Comparison of ENCODE assay signal across 8 mouse cellular contexts in the genomic region with DNA sequence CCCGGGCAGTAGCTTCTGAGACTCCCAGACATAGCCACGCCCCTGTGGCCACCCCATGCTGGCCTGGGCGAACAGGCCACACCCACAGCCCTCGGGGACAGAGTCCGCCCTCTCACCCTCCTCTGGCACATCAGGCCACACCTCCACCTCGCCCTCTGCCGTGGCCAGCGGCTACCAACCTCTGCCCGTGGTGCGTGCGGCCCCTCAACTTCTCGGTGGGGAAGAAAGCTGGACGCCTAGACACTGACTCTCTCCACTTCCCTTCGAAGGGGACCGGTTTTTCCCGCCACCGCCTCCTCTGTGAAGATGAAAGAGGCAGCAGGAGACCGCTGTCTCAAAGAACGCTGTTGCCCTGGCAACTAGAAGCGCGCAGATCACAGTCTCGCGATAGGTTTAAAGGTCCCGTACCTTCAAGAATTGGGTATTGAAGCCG. TPM values are rescaled to one million over a fixed set of nuclear protein-coding genes. Genes with fewer than 3 reads are reported as not detected.
A peak's percentile ranks its signal among the peaks of the same experiment; 100 is the strongest.
DNase-seq lines count a peak whose midpoint lies in the region; ATAC-seq and TF ChIP-seq lines count a peak whose summit lies in the region.

A gene (minus strand): TSS at position 346 of the 433 bp plus-strand sequence.

- peak; percentile 68 to 69 for DNase-seq in urinary bladder, adult 18-20 months (ENCODE audit: low spot score in 2 of 2)
- no peak for DNase-seq in urinary bladder, postnatal 10 days (ENCODE audit: low spot score)
- DNase-seq in fibroblast of lung, adult 2 months (ENCODE audit: low read depth): peak; percentile 62
- peak; percentile 90 for DNase-seq in kidney, postnatal 10 days
- DNase-seq in liver, embryonic 14.5 days (ENCODE audit: low read depth in 3 of 3, low spot score in 3 of 3): peak; percentile 47 to 55 (median 54)
- peak; percentile 85 for DNase-seq in neural tube, embryonic 10.5 days (ENCODE audit: extremely low spot score, low spot score)

- H3K4me2 ChIP-seq in heart, embryonic 14.5 days (ENCODE audit: low read length): peak within 1 kb of the TSS; percentile 74
- peak within 1 kb of the TSS; percentile 56 for H3K4me2 ChIP-seq in liver, embryonic 14.5 days (ENCODE audit: low read depth)
- H3K4me2 ChIP-seq in stomach, embryonic 15.5 days: peak within 1 kb of the TSS; percentile 74

- H3K9ac ChIP-seq in heart, embryonic 14.5 days (ENCODE audit: low read length): peak within 1 kb of the TSS; percentile 38; the same call in 1 of the 2 replicates
- H3K9ac ChIP-seq in liver, embryonic 14.5 days (replicated peaks): no peak within 1 kb of the TSS
- H3K9ac ChIP-seq in stomach, embryonic 15.5 days: no peak within 1 kb of the TSS

- no peaks in the 10 kb centered on the region for H3K9me3 ChIP-seq in heart, embryonic 14.5 days (ENCODE audit: control insufficient read depth, low read length)
- no peaks in the 10 kb centered on the region for H3K9me3 ChIP-seq in liver, embryonic 14.5 days (ENCODE audit: control insufficient read depth, low read length)
- H3K9me3 ChIP-seq in stomach, embryonic 15.5 days: no peaks in the 10 kb centered on the region

- H3K4me3 ChIP-seq in heart, embryonic 14.5 days (ENCODE audit: control insufficient read depth in 1 of 2, insufficient read depth in 1 of 2, low read depth in 1 of 2, low read length in 2 of 2): peak within 1 kb of the TSS; percentile 45 to 49
- H3K4me3 ChIP-seq in liver, embryonic 14.5 days (ENCODE audit: insufficient read depth in 1 of 2, low read depth in 2 of 2, low read length in 2 of 2): peak within 1 kb of the TSS; percentile 41 to 42
- peak within 1 kb of the TSS; percentile 47 for H3K4me3 ChIP-seq in stomach, embryonic 15.5 days (replicated peaks)

- H3K4me1 ChIP-seq in heart, embryonic 14.5 days (ENCODE audit: control insufficient read depth in 2 of 2, insufficient read depth in 2 of 2, low read length in 2 of 2): peaks cover 0 to 5% of the 10 kb centered on the region in 2 experiments; a peak in 1 of 4 replicates
- no peaks in the 10 kb centered on the region for H3K4me1 ChIP-seq in liver, embryonic 14.5 days (replicated peaks; ENCODE audit: control insufficient read depth in 2 of 2, insufficient read depth in 2 of 2, low read length in 1 of 2)
- H3K4me1 ChIP-seq in stomach, embryonic 15.5 days: peaks cover 3% of the 10 kb centered on the region; the same call in 1 of the 2 replicates

- WGBS in heart, embryonic 14.5 days: 1% methylated on average over 25 of the region's 25 CpGs
- WGBS in liver, embryonic 14.5 days (ENCODE audit: insufficient replicate concordance): 2% methylated on average over 25 of the region's 25 CpGs
- 2% methylated on average over 25 of the region's 25 CpGs for WGBS in stomach, embryonic 15.5 days

- ATAC-seq in heart, embryonic 14.5 days (ENCODE audit: insufficient number of reproducible peaks, insufficient read depth, low FRiP score, low read depth): peak; percentile 91
- ATAC-seq in liver, embryonic 14.5 days (ENCODE audit: insufficient read depth): peak; percentile 93
- peak; percentile 94 for ATAC-seq in stomach, embryonic 15.5 days (ENCODE audit: insufficient read depth, low FRiP score, low read depth)

- TF ChIP-seq CTCF in liver, embryonic 14.5 days (IDR thresholded peaks at IDR 0.05; ENCODE audit: low read depth): no peak

- H3K27ac ChIP-seq in heart, embryonic 14.5 days (replicated peaks in 1 of 2; ENCODE audit: control insufficient read depth in 1 of 2, insufficient read depth in 1 of 2, low read depth in 2 of 2, low read length in 2 of 2): no peak within 1 kb of the TSS
- H3K27ac ChIP-seq in liver, embryonic 14.5 days: no peak within 1 kb of the TSS
- H3K27ac ChIP-seq in stomach, embryonic 15.5 days: no peak within 1 kb of the TSS

- H3K36me3 ChIP-seq in heart, embryonic 14.5 days (ENCODE audit: control insufficient read depth, insufficient read depth, low read length): no peaks in the 10 kb centered on the region
- no peaks in the 10 kb centered on the region for H3K36me3 ChIP-seq in liver, embryonic 14.5 days (replicated peaks; ENCODE audit: control insufficient read depth, insufficient read depth, low read depth)
- H3K36me3 ChIP-seq in stomach, embryonic 15.5 days: no peaks in the 10 kb centered on the region

- TF ChIP-seq EP300 in liver, embryonic 14.5 days (IDR thresholded peaks at IDR 0.05; ENCODE audit: low read depth): no peak

- no peaks in the 10 kb centered on the region; the same call in 1 of the 2 replicates for H3K27me3 ChIP-seq in heart, embryonic 14.5 days (ENCODE audit: control insufficient read depth, insufficient read depth, low read length)
- no peaks in the 10 kb centered on the region for H3K27me3 ChIP-seq in liver, embryonic 14.5 days (ENCODE audit: control insufficient read depth, insufficient read depth, low read length)
- H3K27me3 ChIP-seq in stomach, embryonic 15.5 days (replicated peaks): no peaks in the 10 kb centered on the region

RNA-seq across cellular contexts. Expression of the gene that starts here (rescaled TPM):
- 0.12 and 0.42 TPM in 2 replicates for polyA plus RNA-seq in heart, embryonic 14.5 days (2014; fragmentation: Nextera tagmentation; extraction: Ambion mirVana)
- polyA plus RNA-seq in liver, embryonic 14.5 days (2012; rRNA removed): 0.08 and 0.09 TPM in 2 replicates
- polyA plus RNA-seq in liver, embryonic 14.5 days (2014; fragmentation: Nextera tagmentation; extraction: Ambion mirVana): 0.06 and 0.14 TPM in 2 replicates
- 0.27 TPM in 2 replicates for polyA plus RNA-seq in stomach, embryonic 15.5 days (2015; fragmentation: Nextera tagmentation; extraction: Ambion mirVana)

Comparison
In these comparisons a context has a peak if more than half of its experiments do, and no peak if none do; other contexts are left out.
1. Peak in ATAC-seq, H3K4me3 ChIP-seq, H3K9ac ChIP-seq and H3K4me2 ChIP-seq in heart, embryonic 14.5 days; RNA of the gene not detected or under 1 TPM.
2. Peak in DNase-seq, ATAC-seq, H3K4me3 ChIP-seq and H3K4me2 ChIP-seq in liver, embryonic 14.5 days; RNA of the gene not detected or under 1 TPM.
3. Peak in ATAC-seq, H3K4me3 ChIP-seq and H3K4me2 ChIP-seq in stomach, embryonic 15.5 days; RNA of the gene not detected or under 1 TPM.